Mouse (Mus musculus) CD4-positive, CD25-positive, alpha-beta regulatory T cell, adult 9 weeks (primary cell): ENCODE results near the gene Rhox4g. TPM values are rescaled to one million over a fixed set of nuclear protein-coding genes. Genes with fewer than 3 reads are reported as not detected.

Experiments
- polyA plus RNA-seq: library from polyadenylated mRNA; unstranded; fragments of 100-300 nt; shearing (Covaris generic); gene quantifications from one replicate; pipeline ENCODE4 v1.2.1, GENCODE M21; 2017

Gene Rhox4g
- not detected for polyA plus RNA-seq

DNA sequence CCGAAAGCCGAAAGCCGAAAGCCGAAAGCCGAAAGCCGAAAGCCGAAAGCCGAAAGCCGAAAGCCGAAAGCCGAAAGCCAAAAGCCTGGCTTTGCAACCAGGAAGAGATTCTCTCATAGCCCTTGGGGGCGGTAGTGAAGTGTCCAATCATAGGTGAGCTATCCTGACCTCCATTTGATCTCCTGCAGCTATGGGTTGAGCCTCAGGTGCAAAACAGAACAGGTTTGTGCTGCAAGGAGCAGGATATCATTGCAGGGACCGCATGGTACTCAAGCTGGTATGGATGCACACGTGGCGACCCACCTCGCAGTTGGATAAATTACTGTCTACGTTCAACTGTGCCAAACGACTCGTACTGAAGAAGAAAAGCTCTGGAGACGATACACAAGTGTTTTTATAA lies at the start of gene Rhox4g:
Gene Rhox4g, minus strand, starts transcription at position 101 of the 400 bp plus-strand sequence.

GRCm38 (mm10) chrX:37673177-37673576 lies 22.1 kb upstream of the Rhox4g start, which contains the start of gene Rhox2h:
TSS of gene Rhox2h (minus strand) at chrX:37673277.

DNA sequence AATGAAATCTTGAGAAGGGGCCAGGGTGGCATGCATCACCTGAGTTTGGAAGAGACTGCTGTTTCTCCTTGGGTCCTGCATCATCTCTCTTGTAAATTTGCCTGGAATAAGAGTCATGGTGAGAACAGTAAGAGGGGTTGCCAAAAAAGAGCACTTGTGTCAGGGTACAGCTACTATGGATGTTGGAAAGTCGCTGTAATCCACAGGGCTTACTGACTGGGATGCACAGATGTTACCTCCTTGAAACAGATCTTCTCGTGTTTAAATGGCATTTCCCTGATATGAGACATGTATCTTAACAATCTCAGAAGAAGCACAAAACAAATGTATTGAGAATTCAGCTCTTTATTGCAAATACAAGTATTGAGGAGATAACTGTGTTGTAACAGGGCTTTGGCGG lies 17.5 kb upstream of the Rhox4g start, which contains the start of gene Rhox3h:
Gene Rhox3h, minus strand, starts transcription at position 101 of the 400 bp plus-strand sequence.

GRCm38 (mm10) chrX:37643370-37643769 lies 7.8 kb downstream of the Rhox4g start, which contains the start of gene Rhox2g:
TSS of gene Rhox2g (minus strand) at chrX:37643470.

DNA sequence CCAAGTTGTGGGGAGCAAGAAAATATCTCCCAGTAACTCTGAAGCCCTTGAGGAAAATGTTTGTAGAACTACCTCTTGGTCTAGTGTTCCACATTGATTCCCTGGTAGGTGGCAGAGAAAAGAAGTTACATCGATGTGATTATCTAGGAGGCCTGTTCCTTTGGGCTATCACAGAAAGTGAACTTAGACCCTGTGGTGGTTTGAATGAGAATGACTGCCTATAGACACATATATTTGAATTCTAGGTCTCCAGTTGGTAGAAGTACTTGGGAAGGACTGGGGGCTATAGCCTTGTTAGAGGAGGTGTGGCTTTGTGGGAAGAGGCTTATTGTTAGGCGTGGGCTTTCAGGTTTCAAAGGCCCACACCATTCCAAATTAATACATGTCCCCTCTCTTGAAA lies 22.6 kb downstream of the Rhox4g start, which contains the start of gene Rhox3g:
Gene Rhox3g, minus strand, starts transcription at position 101 of the 400 bp plus-strand sequence.

GRCm38 (mm10) chrX:37607604-37608003 lies 43.5 kb downstream of the Rhox4g start, which contains the start of gene Rhox4f:
TSS of gene Rhox4f (minus strand) at chrX:37607704.

Other genes with a start within 250 kb of the Rhox4g start
- not detected for gene Rhox2b, start 239.3 kb downstream of the Rhox4g start, polyA plus RNA-seq
- not detected for gene Rhox4b, start 218.8 kb downstream of the Rhox4g start, polyA plus RNA-seq
- not detected for gene Rhox2c, start 197.6 kb downstream of the Rhox4g start, polyA plus RNA-seq
- gene Rhox3c, start 192.7 kb downstream of the Rhox4g start, polyA plus RNA-seq: not detected
- gene Rhox4c, start 171.0 kb downstream of the Rhox4g start, polyA plus RNA-seq: not detected
- not detected for gene Rhox2d, start 157.9 kb downstream of the Rhox4g start, polyA plus RNA-seq
- 0.17 TPM for gene Rhox4d, start 137.0 kb downstream of the Rhox4g start, polyA plus RNA-seq
- gene Rhox2e, start 120.9 kb downstream of the Rhox4g start, polyA plus RNA-seq: not detected
- not detected for gene Rhox3e, start 109.3 kb downstream of the Rhox4g start, polyA plus RNA-seq
- gene Rhox4e, start 93.9 kb downstream of the Rhox4g start, polyA plus RNA-seq: not detected
- gene Rhox2f, start 79.9 kb downstream of the Rhox4g start, polyA plus RNA-seq: not detected
- gene Rhox3f, start 70.3 kb downstream of the Rhox4g start, polyA plus RNA-seq: not detected
- not detected for gene Rhox4f, start 43.6 kb downstream of the Rhox4g start, polyA plus RNA-seq
- not detected for gene Rhox3g, start 22.7 kb downstream of the Rhox4g start, polyA plus RNA-seq
- not detected for gene Rhox2g, start 7.9 kb downstream of the Rhox4g start, polyA plus RNA-seq
- gene Rhox3h, start 17.4 kb upstream of the Rhox4g start, polyA plus RNA-seq: not detected
- not detected for gene Rhox2h, start 21.9 kb upstream of the Rhox4g start, polyA plus RNA-seq
- not detected for gene Rhox5, start 153.5 kb upstream of the Rhox4g start, polyA plus RNA-seq
- gene Rhox6, start 175.6 kb upstream of the Rhox4g start, polyA plus RNA-seq: not detected
- not detected for gene Rhox7a, start 180.4 kb upstream of the Rhox4g start, polyA plus RNA-seq
- gene Rhox8, start 227.6 kb upstream of the Rhox4g start, polyA plus RNA-seq: not detected
- gene Rhox7b, start 245.9 kb upstream of the Rhox4g start, polyA plus RNA-seq: not detected